Mouse (Mus musculus) embryonic fibroblast, embryonic 13.5 days (primary cell): Measurements from ENCODE around the gene Proser3.

ENCODE experiments used
- CTCF ChIP-seq: IDR thresholded peaks from 2 replicates; pipeline ENCODE4 v1.5.1; 2011; ENCODE audit warnings: mild to moderate bottlenecking, control low read depth, low read length, moderate library complexity, borderline replicate concordance; ENCODE audit not compliant: insufficient read depth
- POLR2A ChIP-seq: IDR thresholded peaks from 2 replicates; pipeline ENCODE4 v1.6.1; 2011; ENCODE audit warnings: low read depth, mild to moderate bottlenecking, control low read depth, low read length, moderate library complexity

GRCm38 (mm10) chr7:30553810-30554584 is 1.9 kb upstream of the Proser3 start:
- TF ChIP-seq POLR2A (0 out of 2 replicates have a peak, but pooled peaks have one; percentile 18), CTCF (no peak)
